Mouse (Mus musculus) adrenal gland, postnatal 25 days (tissue): Measurements from ENCODE around the gene Ibsp. TPM values are rescaled to one million over a fixed set of nuclear protein-coding genes. Genes with fewer than 3 reads are reported as not detected.

Experiments used
- DNase-seq: peaks from one replicate; pipeline ENCODE4 v3.0.0; 2021; ENCODE audit warnings: mixed read lengths
- long read RNA-seq: library from polyadenylated mRNA; stranded (forward); transcript quantifications from one replicate; pipeline ENCODE4 v2.0.0, GENCODE M21; 2021
- total RNA-seq: library from RNA; stranded (reverse); gene quantifications from 2 replicates; pipeline ENCODE4 v1.2.3, GENCODE M21; 2021

Ibsp gene
- total RNA-seq = not detected in 2 replicates
- long read RNA-seq = 0 reads

GRCm38 (mm10) chr5:104298994-104299393 lies at the start of gene Ibsp:
Gene Ibsp, plus strand, starts transcription at chr5:104299171.
- no peak for DNase-seq

- no peak for DNase-seq
These were observed 47.2 kb upstream of the Ibsp start for GRCm38 (mm10) chr5:104251811-104252210.

GRCm38 (mm10) chr5:104256585-104256984 lies 42.4 kb upstream of the Ibsp start:
- no peak for DNase-seq

GRCm38 (mm10) chr5:104261908-104262461 lies 37.0 kb upstream of the Ibsp start:
- DNase-seq = no peak

- DNase-seq = no peak
These were observed 35.8 kb upstream of the Ibsp start for GRCm38 (mm10) chr5:104263014-104263776.

GRCm38 (mm10) chr5:104294201-104294600 lies 4.8 kb upstream of the Ibsp start:
- DNase-seq = no peak

- no peak for DNase-seq
These were observed 15.1 kb downstream of the Ibsp start for GRCm38 (mm10) chr5:104314073-104314472.

GRCm38 (mm10) chr5:104325029-104325428 lies 26.1 kb downstream of the Ibsp start, which contains the start of gene Mepe:
Gene Mepe, plus strand, starts transcription at chr5:104325329.
- DNase-seq = no peak

- DNase-seq = no peak
These were observed 27.9 kb downstream of the Ibsp start for GRCm38 (mm10) chr5:104326884-104327283.

GRCm38 (mm10) chr5:104327389-104327788 lies 28.4 kb downstream of the Ibsp start:
- DNase-seq = no peak

GRCm38 (mm10) chr5:104327876-104328275 lies 28.9 kb downstream of the Ibsp start:
- no peak for DNase-seq

GRCm38 (mm10) chr5:104328317-104328850 lies 29.4 kb downstream of the Ibsp start:
- DNase-seq = no peak

- no peak for DNase-seq
These were observed 30.4 kb downstream of the Ibsp start for GRCm38 (mm10) chr5:104329381-104329780.

GRCm38 (mm10) chr5:104330088-104330487 lies 31.1 kb downstream of the Ibsp start:
- DNase-seq = no peak

- DNase-seq = no peak
These were observed 33.3 kb downstream of the Ibsp start for GRCm38 (mm10) chr5:104332296-104332695.

- peak; percentile 62 for DNase-seq
These were observed 34.3 kb downstream of the Ibsp start for GRCm38 (mm10) chr5:104333231-104333640.

- no peak for DNase-seq
These were observed 34.7 kb downstream of the Ibsp start for GRCm38 (mm10) chr5:104333643-104334042.

GRCm38 (mm10) chr5:104334516-104334915 lies 35.5 kb downstream of the Ibsp start:
- DNase-seq = no peak

- DNase-seq = no peak
These were observed 37.0 kb downstream of the Ibsp start for GRCm38 (mm10) chr5:104335962-104336361.

GRCm38 (mm10) chr5:104337491-104337890 lies 38.5 kb downstream of the Ibsp start:
- DNase-seq = no peak

GRCm38 (mm10) chr5:104339009-104339408 lies 40.0 kb downstream of the Ibsp start:
- DNase-seq = no peak

- DNase-seq = no peak
These were observed 40.9 kb downstream of the Ibsp start for GRCm38 (mm10) chr5:104339706-104340512.

GRCm38 (mm10) chr5:104340513-104340829 lies 41.5 kb downstream of the Ibsp start:
- no peak for DNase-seq
